Mouse (Mus musculus) frontal cortex, postnatal 25 days (tissue): ENCODE data around the gene Tubb2b.
"Not testable (repeated sequence)": the region's sequence is repeated elsewhere in the genome, so short reads cannot be mapped to it uniquely, and the experiment has no call there.

Source experiments
- DNase-seq, 2 experiments: peaks; one replicate each; pipeline ENCODE4 v3.0.0; 2022; ENCODE audit warnings: low spot score in 2 of 2

Tubb2b gene

DNA sequence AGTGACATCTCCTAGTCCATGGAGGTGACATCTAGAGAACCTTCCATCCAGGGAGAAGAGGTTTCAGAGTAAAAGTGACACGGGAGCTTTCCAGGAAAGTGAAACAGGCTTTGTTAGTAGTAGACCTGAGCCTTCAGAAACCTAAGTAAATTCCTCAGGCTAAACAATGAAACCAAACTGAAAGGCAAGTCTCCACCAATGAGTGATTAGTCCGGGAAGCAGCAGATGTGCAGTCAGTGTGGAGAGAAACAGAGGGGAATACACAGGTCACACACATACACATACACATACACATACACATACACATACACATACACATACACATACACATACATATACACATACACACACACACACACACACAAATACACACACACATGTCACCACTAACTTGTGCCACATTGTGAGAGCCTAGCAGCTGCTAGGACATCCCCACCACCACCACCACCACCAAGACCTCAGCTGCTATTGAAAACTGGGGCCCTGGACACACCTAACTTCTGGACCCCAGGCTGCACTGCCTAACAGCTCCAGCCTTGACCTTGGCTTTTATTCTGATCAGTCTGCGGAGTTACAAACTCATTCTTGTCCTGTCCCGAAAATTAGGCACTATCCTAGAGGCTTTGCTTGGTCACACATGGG lies 21.1 kb downstream of the Tubb2b start:
- no peak for DNase-seq

DNA sequence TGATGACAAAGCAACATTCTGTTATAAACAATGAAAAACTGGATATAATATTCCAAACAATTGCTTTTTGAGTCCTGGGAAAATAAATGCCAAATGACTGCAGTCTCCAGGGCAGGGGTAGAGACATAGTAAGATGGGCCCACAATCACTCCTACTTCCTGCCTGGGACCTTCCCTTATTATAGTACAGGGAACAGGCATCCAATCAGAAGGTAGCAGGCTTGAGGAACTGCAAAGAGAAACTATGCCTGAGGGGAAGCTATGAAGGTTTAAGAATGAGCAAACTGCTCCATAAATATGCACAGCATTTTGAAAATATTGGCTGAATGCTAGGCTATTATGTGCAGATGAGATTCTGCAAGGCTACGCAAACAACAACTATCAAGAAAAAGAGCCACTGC lies 23.3 kb downstream of the Tubb2b start:
- no peak for DNase-seq

- no peak for DNase-seq
These were observed 24.0 kb downstream of the Tubb2b start for GRCm38 (mm10) chr13:34106256-34106655.

GRCm38 (mm10) chr13:34105364-34105763 lies 24.9 kb downstream of the Tubb2b start:
- no peak for DNase-seq

DNA sequence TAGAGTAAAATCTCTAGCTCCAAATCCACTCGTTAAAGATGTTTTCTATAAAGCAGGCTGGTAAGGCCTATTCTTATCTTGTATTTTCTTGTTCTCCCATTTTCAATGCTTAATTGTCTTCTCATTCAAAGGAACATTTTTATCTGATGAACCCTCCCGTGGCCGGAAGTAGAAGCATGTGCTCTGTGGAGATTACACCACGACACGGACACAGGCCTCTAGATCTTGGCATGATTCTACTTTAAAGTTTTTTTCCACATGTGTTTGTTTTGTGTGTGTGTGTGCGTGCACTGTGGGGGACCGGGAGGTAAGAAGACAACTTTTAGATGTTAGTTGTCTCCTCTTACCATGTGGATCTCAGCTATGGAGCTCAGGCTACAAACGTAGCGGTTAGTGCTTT lies 28.4 kb downstream of the Tubb2b start:
- DNase-seq: no peak

- DNase-seq: no peak
These were observed 29.0 kb downstream of the Tubb2b start for GRCm38 (mm10) chr13:34101247-34101646.

GRCm38 (mm10) chr13:34100733-34101132 lies 29.5 kb downstream of the Tubb2b start:
- no peak for DNase-seq

GRCm38 (mm10) chr13:34097086-34097485 lies 33.2 kb downstream of the Tubb2b start:
- no peak for DNase-seq

GRCm38 (mm10) chr13:34096455-34096854 lies 33.8 kb downstream of the Tubb2b start:
- no peak for DNase-seq

DNA sequence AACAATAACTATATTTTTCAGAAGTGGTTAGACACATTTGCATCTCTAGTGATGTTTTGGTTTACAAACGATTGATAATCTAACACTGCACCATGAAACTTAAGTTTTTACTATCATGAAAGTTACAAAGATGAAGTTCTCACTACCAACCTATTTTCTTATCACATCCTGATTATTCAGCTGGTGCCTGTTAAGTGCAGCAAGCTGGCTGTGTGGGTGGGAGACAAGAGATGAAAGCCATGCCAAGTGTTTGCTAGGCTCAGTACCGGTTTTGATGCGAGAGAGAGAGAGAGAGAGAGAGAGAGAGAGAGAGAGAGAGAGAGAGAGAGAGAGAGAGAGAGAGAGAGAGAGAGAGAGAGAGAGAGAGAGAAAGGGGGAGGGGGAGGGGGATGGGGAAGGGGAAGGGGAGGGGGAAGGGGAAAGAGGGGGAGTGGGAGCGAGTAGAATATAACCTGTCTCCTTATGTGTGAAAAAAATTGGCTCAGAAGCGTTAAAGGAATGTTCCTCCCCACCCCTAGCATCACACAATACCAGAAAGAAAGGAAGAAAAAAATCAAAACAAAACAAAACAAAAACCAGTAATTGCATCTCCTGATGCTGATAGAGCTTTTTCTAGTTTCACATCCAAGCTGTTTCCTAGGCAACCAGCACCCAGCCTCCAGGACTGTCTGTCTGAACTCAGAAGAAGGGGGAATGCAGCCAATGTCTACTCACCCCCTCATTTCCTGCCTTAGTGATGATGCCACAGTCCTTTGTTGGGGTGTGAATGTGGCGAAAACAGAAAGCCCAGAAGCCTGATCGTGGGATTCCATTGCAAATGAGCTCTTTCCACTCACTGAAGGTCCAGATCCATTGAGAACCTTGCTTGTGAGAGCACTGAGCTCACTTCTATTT lies 34.5 kb downstream of the Tubb2b start:
- peak in 1 of 2 experiments; percentile 54 for DNase-seq

DNA sequence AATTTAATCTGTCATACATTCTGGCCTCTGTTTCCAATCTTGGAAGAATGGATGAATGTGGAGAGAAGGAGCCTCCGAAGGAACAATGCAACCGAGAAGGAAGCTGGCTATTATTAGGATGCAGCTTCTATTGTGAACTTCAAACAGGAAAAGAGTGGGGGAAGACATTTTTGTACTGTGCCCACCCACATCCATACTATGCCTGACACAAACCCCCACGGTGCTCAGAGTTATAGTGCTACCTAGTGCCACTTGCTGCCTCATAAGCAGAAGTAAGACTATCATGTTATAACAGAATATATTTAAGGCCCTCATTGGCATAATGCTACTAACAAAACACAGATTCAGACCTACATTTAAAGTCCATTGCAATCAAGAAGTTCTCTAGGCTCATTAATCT lies 40.9 kb downstream of the Tubb2b start:
- no peak for DNase-seq

DNA sequence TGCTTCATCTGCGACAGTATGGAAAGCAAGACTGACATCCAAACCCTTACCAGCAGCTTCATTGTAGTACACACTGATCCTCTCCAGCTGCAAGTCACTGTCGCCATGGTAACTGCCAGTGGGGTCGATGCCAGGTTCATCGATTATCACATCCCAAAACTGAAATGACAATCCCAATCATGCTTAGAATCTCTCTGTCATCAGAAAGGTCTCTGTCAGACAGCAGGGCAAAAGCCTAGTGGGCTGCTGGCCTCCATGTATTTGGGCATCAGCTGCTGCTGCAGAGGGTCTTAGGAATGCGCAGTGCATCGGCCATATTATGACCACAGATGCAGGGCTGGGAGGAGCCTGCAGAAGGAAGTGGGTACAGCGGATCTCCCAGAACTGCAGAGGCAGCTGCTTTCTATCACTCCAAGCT lies 41.4 kb downstream of the Tubb2b start:
- DNase-seq: no peak

- DNase-seq: not testable (repeated sequence)
These were observed 42.0 kb downstream of the Tubb2b start for GRCm38 (mm10) chr13:34088201-34088649.

GRCm38 (mm10) chr13:34087052-34087812 lies 43.0 kb downstream of the Tubb2b start:
- no peak for DNase-seq

DNA sequence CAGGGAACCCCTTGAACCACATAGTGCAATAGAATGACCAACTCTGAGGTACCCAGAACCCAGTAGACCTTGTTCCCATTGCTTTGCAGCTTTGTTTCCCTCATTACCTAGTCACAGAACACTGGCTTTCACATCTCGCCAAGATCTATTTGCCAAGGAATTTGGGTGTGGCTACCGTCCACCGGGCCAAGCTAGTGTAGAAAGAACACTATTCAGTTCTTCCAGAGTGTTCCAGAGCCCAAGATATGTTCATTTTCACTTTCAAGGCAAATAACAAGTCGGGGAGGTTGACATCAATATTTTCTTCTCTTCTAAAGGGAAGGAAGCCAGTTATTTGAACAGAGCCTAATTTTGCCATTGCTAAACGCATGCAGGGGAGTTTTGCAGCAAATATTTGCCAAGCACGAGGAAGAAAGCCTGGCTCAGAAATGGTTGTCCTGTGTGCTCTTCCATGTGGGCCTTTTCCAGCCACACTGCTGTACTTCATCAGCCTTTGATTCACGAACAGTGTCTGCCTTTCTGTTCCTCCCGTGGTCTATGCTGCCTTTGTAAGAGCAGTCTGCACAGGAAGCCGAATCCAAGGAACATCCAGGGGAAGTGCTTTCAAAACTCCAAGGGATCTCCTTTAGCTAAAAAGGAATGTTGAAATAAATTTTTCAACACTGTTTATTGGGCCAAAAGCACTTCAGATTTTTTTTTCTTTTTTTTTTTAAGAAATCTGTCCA lies 46.1 kb downstream of the Tubb2b start:
- DNase-seq: no peak

- no peak for DNase-seq
These were observed 48.3 kb downstream of the Tubb2b start for GRCm38 (mm10) chr13:34081926-34082325.

DNA sequence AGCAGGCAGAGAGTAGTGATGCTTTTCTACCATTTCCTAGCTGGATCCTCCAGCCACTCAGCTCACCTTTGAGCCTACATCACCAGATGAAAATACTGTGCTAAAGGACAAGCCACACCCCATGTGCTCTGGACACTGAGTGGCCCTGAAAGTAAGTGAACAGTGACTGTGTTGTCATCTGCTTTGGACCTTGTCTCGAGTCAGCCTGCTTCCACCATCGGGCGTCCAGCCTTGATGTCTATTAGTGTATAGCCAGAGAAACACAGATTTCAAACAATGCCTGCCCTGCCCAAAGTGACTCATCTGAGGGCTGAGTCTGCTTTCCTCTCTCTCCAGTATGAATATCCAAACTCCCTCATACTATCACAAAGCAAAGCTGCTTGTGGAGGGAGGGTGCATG lies 50.5 kb downstream of the Tubb2b start:
- DNase-seq: no peak

DNA sequence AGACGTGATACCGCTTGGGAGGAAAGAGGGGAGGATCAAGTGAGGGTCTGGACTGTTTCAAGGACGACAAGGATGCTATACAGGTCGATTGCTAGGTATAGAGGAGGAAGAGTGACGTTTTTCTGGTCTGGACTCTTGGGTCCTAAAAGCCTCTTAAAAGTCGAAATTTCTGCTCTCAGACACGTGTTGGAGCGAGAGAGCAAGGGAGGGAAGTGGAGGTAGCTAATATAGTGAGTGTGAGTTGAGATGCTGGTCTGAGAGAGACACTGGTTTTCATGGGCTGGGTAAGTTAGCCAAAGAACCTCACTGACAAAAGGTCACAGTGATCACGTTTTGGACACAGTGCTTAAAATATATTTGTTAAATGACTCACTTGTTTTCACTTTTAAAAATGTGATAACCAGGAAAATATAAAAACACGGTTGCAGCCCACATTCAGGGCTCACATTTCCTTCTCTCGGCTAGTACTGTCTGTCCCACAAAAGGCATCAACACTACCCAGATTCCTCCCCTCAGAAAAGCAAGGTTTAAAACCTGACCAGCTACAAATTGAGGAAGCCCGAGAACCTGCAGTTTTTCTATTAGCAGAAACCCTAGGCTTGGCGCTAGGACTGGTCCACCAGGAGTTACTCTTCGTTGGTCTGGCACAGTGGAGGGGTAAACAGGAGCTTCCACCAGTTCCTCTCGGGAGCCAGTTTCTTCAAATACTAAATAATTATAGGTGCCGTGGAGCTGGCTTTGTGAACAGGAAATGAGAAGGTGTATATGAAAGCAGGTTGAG lies 51.6 kb downstream of the Tubb2b start:
- no peak for DNase-seq

GRCm38 (mm10) chr13:34077492-34078271 lies 52.6 kb downstream of the Tubb2b start, which contains the start of gene Tubb2a:
TSS of gene Tubb2a (minus strand) at chr13:34078007.
- DNase-seq: peak; percentile 78 to 88
